Mouse (Mus musculus) testis, adult 2 months (tissue): ENCODE measurements around the gene Gpx4.
"Not testable (repeated sequence)": the region's sequence is repeated elsewhere in the genome, so short reads cannot be mapped to it uniquely, and the experiment has no call there.

Source experiments
- CTCF ChIP-seq: fragments of 200-500 bp; IDR thresholded peaks from 2 replicates; pipeline ENCODE4 v1.5.1; 2012; ENCODE audit warnings: low read depth, mild to moderate bottlenecking, inconsistent platforms, low read length, moderate library complexity; ENCODE audit not compliant: control insufficient read depth, insufficient read depth, insufficient replicate concordance
- POLR2A ChIP-seq: fragments of 200-500 bp; IDR thresholded peaks from 2 replicates; pipeline ENCODE4 v1.6.1; 2012; ENCODE audit warnings: low read depth, mild to moderate bottlenecking, inconsistent platforms, low read length, moderate library complexity; ENCODE audit not compliant: control insufficient read depth

GRCm38 (mm10) chr10:80045364-80045763, 1.6 kb upstream of the Gpx4 start:
- not testable (repeated sequence) for TF ChIP-seq POLR2A, CTCF
